Mouse (Mus musculus) cerebellum, adult 2 months (tissue): ENCODE data around the gene 1110008L16Rik.

Experiments used
- CTCF ChIP-seq: fragments of 200-500 bp; IDR thresholded peaks from 2 replicates; pipeline ENCODE4 v1.5.1; 2011; ENCODE audit warnings: low read depth, mild to moderate bottlenecking, control low read depth, low read length, moderate library complexity, borderline replicate concordance; ENCODE audit not compliant: insufficient read depth
- POLR2A ChIP-seq: fragments of 200-500 bp; IDR thresholded peaks from 2 replicates; pipeline ENCODE4 v1.6.1; 2011; ENCODE audit warnings: low read length, control low read depth, borderline replicate concordance; ENCODE audit not compliant: insufficient read depth

- TF ChIP-seq CTCF (no peak), POLR2A (no peak)
Measured at GRCm38 (mm10) chr12:55309501-55309900, 10.1 kb downstream of the 1110008L16Rik start.
